Mouse (Mus musculus): ENCODE results near the gene Skp1a.

The Skp1a gene

GRCm38 (mm10) chr11:52240898-52241542 lies 9.2 kb downstream of the Skp1a start:
- no peak for TF ChIP-seq GATA4 (IDR thresholded peaks at IDR 0.05; ENCODE audit: insufficient replicate concordance, low read length)

DNA sequence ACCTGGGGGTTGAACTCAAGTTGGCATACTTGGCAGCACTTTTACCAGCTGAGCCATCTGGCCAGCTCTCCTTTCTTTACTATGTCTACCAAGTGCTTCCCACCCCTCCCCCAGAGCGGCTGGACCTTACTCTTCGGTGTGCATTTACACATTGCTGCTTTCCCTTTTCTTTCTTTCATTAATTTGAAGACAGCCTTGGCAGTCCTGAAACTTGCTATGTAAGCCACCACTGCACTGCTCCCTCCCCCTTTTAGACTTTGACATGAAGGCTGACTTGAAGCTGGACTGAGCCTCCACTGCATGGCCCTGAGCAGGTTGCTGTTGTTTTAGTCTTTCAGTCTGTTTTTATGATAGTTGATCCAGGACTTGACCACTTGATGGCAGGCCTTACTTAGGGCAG lies 17.7 kb downstream of the Skp1a start:
- TF ChIP-seq GATA4 (IDR thresholded peaks at IDR 0.05; ENCODE audit: insufficient replicate concordance, low read length), result no peak

GRCm38 (mm10) chr11:52251770-52252169 lies 20.0 kb downstream of the Skp1a start:
- TF ChIP-seq GATA4 (IDR thresholded peaks at IDR 0.05; ENCODE audit: insufficient replicate concordance, low read length), result no peak

DNA sequence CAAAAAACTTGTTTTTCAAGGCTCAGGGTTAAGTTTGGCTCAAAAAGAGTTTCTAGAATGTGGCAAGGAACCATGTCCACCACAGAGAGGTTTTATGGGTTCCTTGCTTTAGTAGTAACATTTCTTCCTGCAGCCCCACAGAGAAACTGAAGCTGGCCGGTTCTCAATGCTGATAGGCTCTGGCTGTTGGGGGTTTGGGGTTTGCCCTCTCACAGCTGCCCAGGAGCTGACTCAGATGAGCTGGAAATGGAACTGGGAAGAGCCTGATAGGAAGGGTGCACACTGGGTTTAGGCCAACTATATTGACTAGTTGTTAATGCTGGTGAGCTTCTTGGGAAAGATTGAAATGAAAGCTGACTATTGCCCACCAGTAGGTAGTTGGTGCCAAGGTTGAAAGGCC lies 20.9 kb downstream of the Skp1a start:
- no peak for TF ChIP-seq GATA4 (IDR thresholded peaks at IDR 0.05; ENCODE audit: insufficient replicate concordance, low read length)

DNA sequence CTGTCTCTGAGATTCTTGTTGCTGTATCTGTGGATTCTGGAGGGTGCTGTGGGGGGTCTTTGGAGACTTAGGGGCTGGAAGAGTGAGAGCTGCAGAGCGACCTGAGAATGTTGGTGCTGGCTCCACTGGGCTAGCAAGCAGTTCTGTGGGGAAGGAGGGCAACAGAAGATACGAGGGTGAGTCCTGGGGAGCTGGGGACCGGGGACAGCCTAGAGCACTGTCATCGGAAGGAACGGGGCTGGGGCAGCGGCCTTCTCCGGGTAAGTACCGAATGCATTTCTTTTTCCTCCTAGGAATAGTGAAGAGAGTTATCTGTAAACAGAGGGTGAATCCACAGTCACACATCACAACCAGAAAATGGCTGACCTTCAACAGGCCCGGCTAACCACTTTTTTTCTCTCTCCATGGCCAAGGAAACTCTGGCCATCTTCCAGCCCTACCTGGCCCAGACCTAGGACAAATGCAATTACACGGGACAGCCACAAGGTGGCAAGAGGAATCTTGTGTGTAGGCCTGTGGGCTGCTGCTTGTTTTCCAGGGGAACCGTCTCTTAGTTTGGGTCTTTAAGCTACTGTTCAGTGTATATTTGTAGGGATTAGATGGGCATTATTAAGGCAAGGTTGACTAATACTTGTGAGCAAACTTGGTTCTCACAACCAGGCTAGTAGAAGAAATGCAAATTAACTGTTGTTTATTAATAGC lies 22.0 kb downstream of the Skp1a start:
- no peak for TF ChIP-seq GATA4 (IDR thresholded peaks at IDR 0.05; ENCODE audit: insufficient replicate concordance, low read length)

DNA sequence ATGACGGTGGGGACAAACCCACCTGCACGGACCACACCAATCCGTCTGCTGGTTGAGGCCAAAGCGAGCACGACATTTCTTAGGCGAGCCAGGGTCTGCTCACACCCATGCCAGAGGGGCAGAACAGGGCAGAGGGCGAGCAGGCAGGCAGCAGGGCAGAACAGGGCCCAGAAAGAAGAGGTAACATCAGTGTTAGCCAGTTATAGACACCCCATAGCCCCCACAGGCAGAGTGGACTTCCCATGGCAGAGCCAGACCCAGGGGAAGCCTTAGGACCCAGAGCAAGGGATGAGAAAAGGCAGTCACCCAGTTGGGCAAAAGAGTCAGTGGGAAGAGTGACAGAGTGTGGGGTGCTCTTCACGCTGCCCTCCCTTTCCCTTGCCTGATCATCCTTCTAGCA lies 23.3 kb downstream of the Skp1a start:
- no peak for TF ChIP-seq GATA4 (IDR thresholded peaks at IDR 0.05; ENCODE audit: insufficient replicate concordance, low read length)

DNA sequence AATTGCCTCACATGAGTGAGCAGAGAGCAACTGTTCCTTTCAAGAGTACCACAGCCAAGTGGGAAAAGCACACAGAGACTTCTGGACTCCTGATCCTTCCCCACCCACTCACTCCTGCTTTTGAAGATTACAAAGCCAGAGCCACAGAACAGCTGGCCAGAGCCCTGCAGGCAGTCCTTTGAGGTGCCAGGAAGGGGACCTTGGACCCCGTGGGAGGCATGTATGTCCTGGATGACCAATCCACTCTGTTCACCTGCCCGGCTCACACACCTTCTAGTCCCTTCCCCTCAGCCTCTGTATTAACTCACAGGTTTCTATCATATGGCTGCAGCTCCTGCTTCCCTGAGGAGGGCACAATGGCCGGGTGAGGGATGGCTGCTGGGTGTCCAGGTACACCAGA lies 25.6 kb downstream of the Skp1a start:
- no peak for TF ChIP-seq GATA4 (IDR thresholded peaks at IDR 0.05; ENCODE audit: insufficient replicate concordance, low read length)

DNA sequence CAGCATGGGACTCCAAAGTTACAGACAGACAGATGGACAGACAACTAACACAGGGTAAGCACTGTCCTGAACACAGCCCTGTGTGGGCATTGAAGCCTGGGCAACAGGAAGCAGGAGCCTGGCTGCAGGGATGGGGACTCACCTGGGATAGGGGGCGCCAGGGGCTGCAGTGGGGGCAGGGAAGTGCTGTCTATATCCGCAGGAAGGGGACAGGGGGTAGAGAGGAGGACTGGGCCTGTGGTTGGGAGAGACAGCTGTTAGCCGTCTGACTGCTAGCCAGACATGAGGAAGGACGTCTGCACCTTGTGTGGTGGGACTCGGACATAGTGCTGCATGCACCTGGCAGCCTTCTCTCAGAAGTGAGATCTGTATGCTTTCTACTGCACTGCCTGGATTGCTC lies 26.9 kb downstream of the Skp1a start:
- no peak for TF ChIP-seq GATA4 (IDR thresholded peaks at IDR 0.05; ENCODE audit: insufficient replicate concordance, low read length)

GRCm38 (mm10) chr11:52260878-52261277 lies 29.1 kb downstream of the Skp1a start:
- TF ChIP-seq GATA4 (IDR thresholded peaks at IDR 0.05; ENCODE audit: insufficient replicate concordance, low read length), result no peak

DNA sequence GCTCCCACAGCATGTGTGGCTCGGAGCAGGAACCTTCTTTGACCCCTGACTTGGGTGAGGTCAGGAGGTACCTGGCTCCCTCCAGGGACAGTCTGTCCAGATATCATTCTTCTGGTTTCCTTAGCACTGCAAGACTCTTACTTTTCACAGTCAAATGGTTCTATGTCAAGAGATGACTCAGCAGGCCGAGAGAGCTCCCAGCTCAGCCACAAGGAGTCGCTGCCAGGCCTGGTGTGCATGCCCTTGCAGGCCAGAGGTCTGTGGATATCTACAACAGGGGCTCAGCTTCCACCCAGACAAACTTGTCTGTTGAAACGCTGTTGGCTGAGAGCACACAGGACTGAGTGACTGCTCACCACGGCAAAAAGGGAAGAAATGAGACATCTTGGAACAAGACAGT lies 30.1 kb downstream of the Skp1a start:
- no peak for TF ChIP-seq GATA4 (IDR thresholded peaks at IDR 0.05; ENCODE audit: insufficient replicate concordance, low read length)

GRCm38 (mm10) chr11:52262338-52262737 lies 30.5 kb downstream of the Skp1a start:
- no peak for TF ChIP-seq GATA4 (IDR thresholded peaks at IDR 0.05; ENCODE audit: insufficient replicate concordance, low read length)

- TF ChIP-seq GATA4 (IDR thresholded peaks at IDR 0.05; ENCODE audit: insufficient replicate concordance, low read length), result no peak
Measured at GRCm38 (mm10) chr11:52264871-52265270, 33.1 kb downstream of the Skp1a start.

DNA sequence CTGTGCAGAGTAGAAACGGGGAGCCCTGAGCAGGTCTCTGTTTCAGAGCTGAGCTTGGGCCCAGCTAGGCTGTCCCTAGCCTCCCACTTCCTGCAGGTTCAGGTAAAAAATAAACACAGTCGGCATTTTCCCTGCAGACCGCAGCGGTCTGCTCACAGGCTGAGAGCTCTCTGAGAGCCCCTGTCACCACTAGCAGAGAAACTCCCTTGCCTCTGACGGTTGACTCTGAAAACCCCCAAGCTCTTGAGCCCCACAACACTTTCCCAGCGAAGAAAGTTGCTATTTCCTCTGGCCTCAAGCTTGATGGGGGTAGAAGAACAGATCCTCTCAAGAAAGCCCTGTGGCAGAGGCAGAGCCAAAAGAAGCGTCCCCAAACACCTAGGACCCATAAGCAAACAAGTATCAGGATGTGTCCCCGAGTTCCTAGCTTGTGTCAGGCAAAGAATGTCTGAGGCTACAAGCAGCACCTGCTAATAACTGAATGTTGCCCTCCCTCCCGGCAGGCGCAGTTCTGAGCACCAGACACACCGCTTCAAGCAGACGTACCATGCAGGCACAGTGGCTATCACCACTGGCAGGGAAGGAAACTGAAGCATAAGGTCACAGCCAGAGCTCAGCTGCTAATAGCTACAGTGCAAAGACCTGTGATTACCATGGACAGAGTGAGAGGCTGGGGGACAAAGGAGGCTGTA lies 34.0 kb downstream of the Skp1a start:
- no peak for TF ChIP-seq GATA4 (IDR thresholded peaks at IDR 0.05; ENCODE audit: insufficient replicate concordance, low read length)

DNA sequence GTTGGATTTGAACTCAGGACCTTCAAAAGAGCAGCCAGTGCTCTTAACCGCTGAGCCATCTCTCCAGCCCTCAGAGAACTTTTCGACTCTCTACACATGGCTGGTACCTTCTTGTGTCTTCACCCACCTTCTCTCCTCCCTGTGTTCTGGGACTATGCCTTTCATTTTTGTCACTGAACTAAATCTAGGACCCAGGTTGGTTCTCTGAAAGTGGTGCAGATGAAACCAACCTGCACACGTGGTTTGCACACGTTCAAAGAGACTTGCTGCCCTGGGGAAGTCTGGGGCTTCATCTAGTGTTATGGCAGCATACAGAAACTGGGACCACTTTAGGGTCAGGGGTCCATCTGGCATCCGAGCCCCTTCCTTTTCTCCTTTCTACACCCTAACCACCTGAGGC lies 35.5 kb downstream of the Skp1a start:
- no peak for TF ChIP-seq GATA4 (IDR thresholded peaks at IDR 0.05; ENCODE audit: insufficient replicate concordance, low read length)

DNA sequence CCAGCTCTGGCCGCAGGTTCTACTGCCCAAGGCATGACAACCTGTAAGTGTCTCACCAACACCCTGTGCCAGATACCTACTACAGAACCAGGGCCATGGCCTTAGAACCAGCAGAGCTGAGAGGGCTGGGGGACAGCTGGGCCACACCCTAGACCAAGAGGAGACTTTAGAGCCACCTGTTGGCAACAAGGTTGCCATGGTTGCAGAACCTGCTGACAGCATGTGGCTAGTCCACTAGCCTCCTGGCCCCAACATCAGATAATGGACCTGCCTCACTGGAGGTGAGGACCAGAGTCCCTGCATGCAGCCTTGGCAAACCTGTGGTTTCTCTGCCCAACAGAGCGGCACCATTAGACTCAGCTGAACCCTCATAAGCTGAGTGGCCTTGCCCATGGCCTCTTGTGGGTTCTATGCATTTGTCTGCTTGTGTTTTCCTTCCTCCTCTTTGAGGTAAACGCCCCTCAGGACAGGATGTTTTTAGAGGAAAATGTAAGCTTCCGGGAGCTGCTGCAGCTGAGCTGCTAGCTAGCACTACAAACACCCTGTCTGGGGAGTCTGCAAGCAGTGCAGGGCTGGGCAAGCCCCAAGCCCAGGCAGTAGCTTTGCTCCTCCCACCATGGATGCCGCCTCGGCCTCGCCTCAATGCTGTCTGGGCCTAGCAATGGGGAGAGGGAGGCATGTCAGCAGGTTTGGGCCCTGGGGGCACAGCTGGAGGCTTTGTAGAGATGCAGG lies 36.5 kb downstream of the Skp1a start:
- no peak for TF ChIP-seq GATA4 (IDR thresholded peaks at IDR 0.05; ENCODE audit: insufficient replicate concordance, low read length)

DNA sequence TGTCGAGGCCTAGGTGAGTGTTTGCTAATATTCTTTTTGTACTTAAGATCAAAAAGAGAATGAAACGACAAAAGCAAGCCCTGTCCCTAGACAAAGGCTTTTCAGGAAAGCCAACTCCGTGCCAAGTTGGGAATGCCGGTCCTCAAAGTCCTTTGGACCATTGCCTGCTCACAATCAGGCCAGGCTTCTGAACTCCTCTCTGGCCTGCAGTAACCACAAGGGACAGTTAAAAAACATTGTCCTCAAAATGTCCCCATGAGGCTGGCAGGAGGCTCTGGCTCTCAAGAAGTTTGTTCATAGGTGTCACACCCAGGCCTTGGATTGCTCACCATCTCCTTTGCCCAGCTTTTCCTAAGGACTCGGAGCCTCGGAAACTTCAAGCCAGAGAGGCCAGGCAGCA lies 38.0 kb downstream of the Skp1a start:
- no peak for TF ChIP-seq GATA4 (IDR thresholded peaks at IDR 0.05; ENCODE audit: insufficient replicate concordance, low read length)
